Mouse (Mus musculus): ENCODE measurements around the gene Dnajb6.

- TF ChIP-seq CTCF (IDR thresholded peaks at IDR 0.05; ENCODE audit: low read depth) (no peak), EP300 (IDR thresholded peaks at IDR 0.05; ENCODE audit: low read depth) (no peak)
These were observed 23.9 kb upstream of the Dnajb6 start for GRCm38 (mm10) chr5:29711631-29712030.
